In the genomic region with DNA sequence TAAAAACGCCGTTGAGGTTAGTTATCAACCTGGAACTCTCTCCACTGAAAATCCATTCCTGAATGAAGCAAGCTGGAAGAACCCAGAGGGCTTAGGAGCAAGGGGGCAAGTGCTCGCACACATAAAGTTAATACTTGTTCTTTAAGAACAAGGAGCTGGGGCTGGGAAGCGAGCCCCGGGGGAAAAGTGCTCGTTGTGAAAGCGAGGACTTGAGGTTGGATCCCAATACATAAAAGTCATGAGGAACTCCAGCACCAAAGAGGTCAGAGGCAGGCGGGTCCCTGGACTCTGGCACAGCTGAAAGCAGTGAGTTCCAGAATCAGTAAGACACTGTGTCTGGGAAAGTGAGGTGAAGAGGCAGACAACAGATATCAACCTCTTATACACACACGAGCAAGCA, we compare ENCODE assay signal across 14 mouse cellular contexts.
"Had no signal": no experiment of that assay in that cellular context is flagged by ENCODE, and none has a peak within 500 bp of the region (broad histone marks: within the 10 kb centered on the region; RNA-seq: fewer than 3 reads in every experiment).

No protein-coding gene starts in this region.

- H3K27me3 ChIP-seq: liver, embryonic 15.5 days; midbrain, embryonic 13.5 days; neural tube, embryonic 15.5 days had no signal

- DNase-seq: kidney, adult 9 months; kidney, postnatal 10 days; lung, adult 2 months; right cerebral cortex, adult 18-20 months; thymus, postnatal 4 days had no signal

- H3K4me2 ChIP-seq: liver, embryonic 11.5 days; liver, embryonic 15.5 days; midbrain, embryonic 13.5 days; neural tube, embryonic 15.5 days had no signal

- H3K4me3 ChIP-seq: left cerebral cortex, adult 2 months; limb, embryonic 10.5 days; liver, embryonic 15.5 days; midbrain, embryonic 13.5 days; myocyte; neural tube, embryonic 15.5 days had no signal

- H3K9me3 ChIP-seq: limb, embryonic 10.5 days; liver, embryonic 15.5 days; midbrain, embryonic 13.5 days; neural tube, embryonic 15.5 days had no signal

- H3K27ac ChIP-seq: left cerebral cortex, adult 2 months; limb, embryonic 10.5 days; liver, embryonic 15.5 days; midbrain, embryonic 13.5 days; neural tube, embryonic 15.5 days; stomach, postnatal 0 days had no signal

- ATAC-seq: lung, postnatal 0 days; midbrain, embryonic 13.5 days had no signal

- H3K9ac ChIP-seq: liver, embryonic 15.5 days; midbrain, embryonic 13.5 days; neural tube, embryonic 15.5 days had no signal
